Mouse (Mus musculus): Measurements from ENCODE around the gene 4930438A08Rik. TPM values are rescaled to one million over a fixed set of nuclear protein-coding genes. Genes with fewer than 3 reads are reported as not detected.

Gene 4930438A08Rik
- total RNA-seq, 2 experiments from 2014 or later, result not detected

GRCm38 (mm10) chr11:58316768-58317390, 42.3 kb downstream of the 4930438A08Rik start:
- no peak for DNase-seq
- intact Hi-C loops (cut with DNase I; ENCODE audit: low total_unique reads), result no loop called here

GRCm38 (mm10) chr11:58322824-58323569, 48.4 kb downstream of the 4930438A08Rik start:
- intact Hi-C loops (cut with DNase I; ENCODE audit: low total_unique reads), result no loop called here
- DNase-seq, result peak; percentile 97

- intact Hi-C loops (cut with DNase I; ENCODE audit: low total_unique reads), result no loop called here
- DNase-seq, result no peak
Measured at GRCm38 (mm10) chr11:58323570-58324340, 49.2 kb downstream of the 4930438A08Rik start.

GRCm38 (mm10) chr11:58324614-58325229, 50.1 kb downstream of the 4930438A08Rik start:
- intact Hi-C loops (cut with DNase I; ENCODE audit: low total_unique reads), result no loop called here
- no peak for DNase-seq

GRCm38 (mm10) chr11:58326781-58327180, 52.2 kb downstream of the 4930438A08Rik start:
- intact Hi-C loops (cut with DNase I; ENCODE audit: low total_unique reads), result no loop called here
- no peak for DNase-seq

- intact Hi-C loops (cut with DNase I; ENCODE audit: low total_unique reads), result no loop called here
Measured at GRCm38 (mm10) chr11:58329906-58330275, 55.3 kb downstream of the 4930438A08Rik start.

GRCm38 (mm10) chr11:58330276-58331148, 55.9 kb downstream of the 4930438A08Rik start, which contains the start of the genes Zfp672 and Sh3bp5l:
Gene Zfp672, minus strand, starts transcription at chr11:58330339.
Gene Sh3bp5l, plus strand, starts transcription at chr11:58330724.
- DNase-seq, result peak; percentile 90
- intact Hi-C loops (cut with DNase I; ENCODE audit: low total_unique reads), result no loop called here

More at GRCm38 (mm10) chr11:58329906-58330275, 55.3 kb downstream of the 4930438A08Rik start:
- DNase-seq, result peak; percentile 31

- DNase-seq, result no peak
- intact Hi-C loops (cut with DNase I; ENCODE audit: low total_unique reads), result no loop called here
Measured at GRCm38 (mm10) chr11:58331149-58331495, 56.5 kb downstream of the 4930438A08Rik start.

GRCm38 (mm10) chr11:58331546-58331945, 56.9 kb downstream of the 4930438A08Rik start:
- no peak for DNase-seq
- intact Hi-C loops (cut with DNase I; ENCODE audit: low total_unique reads), result no loop called here

- intact Hi-C loops (cut with DNase I; ENCODE audit: low total_unique reads), result no loop called here
- DNase-seq, result peak; percentile 43
Measured at GRCm38 (mm10) chr11:58334746-58335145, 60.1 kb downstream of the 4930438A08Rik start.

Other genes starting within 250 kb of the 4930438A08Rik start
- not detected for gene Gm12248, start 181.7 kb upstream of the 4930438A08Rik start, total RNA-seq (2021)
- 10 to 100 TPM; 31.3 to 32.1 TPM for gene Cnot8, start 170.6 kb upstream of the 4930438A08Rik start, total RNA-seq (2021)
- 10 to 100 TPM in 1 of 2 experiments, 1 to 10 TPM in 1; 9.5 to 10.8 TPM for gene Gemin5, start 106.3 kb upstream of the 4930438A08Rik start, total RNA-seq (2021)
- gene Mrpl22, start 103.1 kb upstream of the 4930438A08Rik start, total RNA-seq (2021), result 10 to 100 TPM; 39.7 to 43.8 TPM
- 1 to 10 TPM; 3.5 to 3.7 TPM for gene Igtp, start 75.2 kb upstream of the 4930438A08Rik start, total RNA-seq (2021)
- gene Irgm2, start 75.2 kb upstream of the 4930438A08Rik start, total RNA-seq (2021), result 1 to 10 TPM; 4.8 to 5.5 TPM
- 1 to 10 TPM; 2.7 to 3.4 TPM for gene Zfp692, start 32.3 kb downstream of the 4930438A08Rik start, total RNA-seq (2021)
- gene Zfp672, start 55.5 kb downstream of the 4930438A08Rik start, total RNA-seq (2021), result 10 to 100 TPM; 43.0 to 45.1 TPM
- gene Sh3bp5l, start 55.9 kb downstream of the 4930438A08Rik start, total RNA-seq (2021), result 10 to 100 TPM; 22.9 to 26.2 TPM
- not detected for gene Lypd8, start 104.2 kb downstream of the 4930438A08Rik start, total RNA-seq (2021)
- not detected for gene 1810065E05Rik, start 146.3 kb downstream of the 4930438A08Rik start, total RNA-seq (2021)
- gene Gm12253, start 157.8 kb downstream of the 4930438A08Rik start, total RNA-seq (2021), result not detected
- not detected for gene Lypd9, start 178.1 kb downstream of the 4930438A08Rik start, total RNA-seq (2021)
- gene Olfr30, start 187.5 kb downstream of the 4930438A08Rik start, total RNA-seq (2021), result not detected
- gene Olfr332, start 217.8 kb downstream of the 4930438A08Rik start, total RNA-seq (2021), result not detected
- gene Olfr331, start 227.8 kb downstream of the 4930438A08Rik start, total RNA-seq (2021), result not detected

All from gastrocnemius, postnatal 14 days (tissue).